Mouse (Mus musculus): ENCODE results near the gene M1ap. TPM values are rescaled to one million over a fixed set of nuclear protein-coding genes. Genes with fewer than 3 reads are reported as not detected.

Gene M1ap
- polyA plus RNA-seq, 1 experiment from 2014 or later = 0.31 TPM

- 71% methylated on average over 5 of the region's 5 CpGs for WGBS
- Histone ChIP-seq H3K36me3 (no peaks in the 10 kb centered on the region), H3K27me3 (no peaks in the 10 kb centered on the region), H3K4me3 (no peak overlapping the region), H3K9ac (no peak overlapping the region), H3K27ac (0 out of 2 replicates have a peak overlapping the region, but pooled peaks have one; percentile 63), H3K4me2 (replicated peaks) (no peak overlapping the region), H3K4me1 (no peaks in the 10 kb centered on the region), H3K9me3 (no peaks in the 10 kb centered on the region)
- no peak for ATAC-seq (ENCODE audit: insufficient number of reproducible peaks, insufficient read depth, low FRiP score, low TSS enrichment)
These were observed 66.7 kb downstream of the M1ap start for GRCm38 (mm10) chr6:83013444-83013843.

- Histone ChIP-seq H3K27ac (no peak overlapping the region), H3K4me3 (no peak overlapping the region), H3K9ac (no peak overlapping the region), H3K36me3 (no peaks in the 10 kb centered on the region), H3K4me1 (no peaks in the 10 kb centered on the region), H3K9me3 (no peaks in the 10 kb centered on the region), H3K27me3 (no peaks in the 10 kb centered on the region), H3K4me2 (replicated peaks) (no peak overlapping the region)
- 71% methylated on average over 12 of the region's 12 CpGs for WGBS
- ATAC-seq (ENCODE audit: insufficient number of reproducible peaks, insufficient read depth, low FRiP score, low TSS enrichment) = no peak
These were observed 68.1 kb downstream of the M1ap start for GRCm38 (mm10) chr6:83014482-83015466.

- H3K27ac ChIP-seq = no peak overlapping the region
- no peaks in the 10 kb centered on the region for H3K9me3 ChIP-seq
- H3K27me3 ChIP-seq = no peaks in the 10 kb centered on the region
- H3K9ac ChIP-seq = no peak overlapping the region
- H3K4me1 ChIP-seq = no peaks in the 10 kb centered on the region
- WGBS = 86% methylated on average over 2 of the region's 2 CpGs
- no peak for ATAC-seq (ENCODE audit: insufficient number of reproducible peaks, insufficient read depth, low FRiP score, low TSS enrichment)
- H3K4me2 ChIP-seq (replicated peaks) = no peak overlapping the region
- H3K36me3 ChIP-seq = no peaks in the 10 kb centered on the region
- no peak overlapping the region for H3K4me3 ChIP-seq
These were observed 69.0 kb downstream of the M1ap start for GRCm38 (mm10) chr6:83015749-83016148.

- Histone ChIP-seq H3K9me3 (no peaks in the 10 kb centered on the region), H3K4me3 (no peak overlapping the region), H3K4me2 (replicated peaks) (no peak overlapping the region), H3K27ac (no peak overlapping the region), H3K9ac (no peak overlapping the region), H3K4me1 (no peaks in the 10 kb centered on the region), H3K36me3 (no peaks in the 10 kb centered on the region), H3K27me3 (no peaks in the 10 kb centered on the region)
- ATAC-seq (ENCODE audit: insufficient number of reproducible peaks, insufficient read depth, low FRiP score, low TSS enrichment) = no peak
- 48% methylated on average over 3 of the region's 3 CpGs for WGBS
These were observed 70.5 kb downstream of the M1ap start for GRCm38 (mm10) chr6:83017190-83017589.

- no peaks in the 10 kb centered on the region for H3K27me3 ChIP-seq
- H3K9ac ChIP-seq = no peak overlapping the region
- no peak for ATAC-seq (ENCODE audit: insufficient number of reproducible peaks, insufficient read depth, low FRiP score, low TSS enrichment)
- H3K4me2 ChIP-seq (replicated peaks) = no peak overlapping the region
- WGBS = 68% methylated on average over 3 of the region's 3 CpGs
- no peaks in the 10 kb centered on the region for H3K4me1 ChIP-seq
- H3K9me3 ChIP-seq = no peaks in the 10 kb centered on the region
- H3K27ac ChIP-seq = no peak overlapping the region
- no peak overlapping the region for H3K4me3 ChIP-seq
- H3K36me3 ChIP-seq = no peaks in the 10 kb centered on the region
These were observed 72.3 kb downstream of the M1ap start for GRCm38 (mm10) chr6:83019044-83019443.

GRCm38 (mm10) chr6:83020121-83020520 lies 73.4 kb downstream of the M1ap start:
- H3K9me3 ChIP-seq = no peaks in the 10 kb centered on the region
- H3K4me3 ChIP-seq = no peak overlapping the region
- H3K27ac ChIP-seq = no peak overlapping the region
- WGBS = 87% methylated on average over 6 of the region's 6 CpGs
- no peak for ATAC-seq (ENCODE audit: insufficient number of reproducible peaks, insufficient read depth, low FRiP score, low TSS enrichment)
- H3K36me3 ChIP-seq = no peaks in the 10 kb centered on the region
- no peaks in the 10 kb centered on the region for H3K27me3 ChIP-seq
- H3K9ac ChIP-seq = no peak overlapping the region
- no peak overlapping the region for H3K4me2 ChIP-seq (replicated peaks)
- 0 out of 2 replicates have a peak, but pooled peaks cover 3% of the 10 kb centered on the region for H3K4me1 ChIP-seq

- Histone ChIP-seq H3K27ac (no peak overlapping the region), H3K4me1 (0 out of 2 replicates have a peak, but pooled peaks cover 3% of the 10 kb centered on the region), H3K4me2 (replicated peaks) (no peak overlapping the region), H3K36me3 (no peaks in the 10 kb centered on the region), H3K4me3 (no peak overlapping the region), H3K9me3 (no peaks in the 10 kb centered on the region), H3K9ac (no peak overlapping the region), H3K27me3 (no peaks in the 10 kb centered on the region)
- no peak for ATAC-seq (ENCODE audit: insufficient number of reproducible peaks, insufficient read depth, low FRiP score, low TSS enrichment)
- WGBS = 82% methylated on average over 4 of the region's 4 CpGs
These were observed 74.3 kb downstream of the M1ap start for GRCm38 (mm10) chr6:83020836-83021593.

GRCm38 (mm10) chr6:83023008-83023407 lies 76.3 kb downstream of the M1ap start:
- 84% methylated on average over 9 of the region's 9 CpGs for WGBS
- no peak for ATAC-seq (ENCODE audit: insufficient number of reproducible peaks, insufficient read depth, low FRiP score, low TSS enrichment)
- Histone ChIP-seq H3K4me2 (replicated peaks) (no peak overlapping the region), H3K27ac (no peak overlapping the region), H3K4me1 (peaks cover 9% of the 10 kb centered on the region; the same call in 1 of the 2 replicates), H3K27me3 (no peaks in the 10 kb centered on the region), H3K9me3 (no peaks in the 10 kb centered on the region), H3K36me3 (no peaks in the 10 kb centered on the region), H3K9ac (no peak overlapping the region), H3K4me3 (no peak overlapping the region)

- Histone ChIP-seq H3K36me3 (no peaks in the 10 kb centered on the region), H3K4me3 (no peak overlapping the region), H3K4me2 (replicated peaks) (no peak overlapping the region), H3K9me3 (no peaks in the 10 kb centered on the region), H3K27ac (no peak overlapping the region), H3K4me1 (peaks cover 9% of the 10 kb centered on the region; the same call in 1 of the 2 replicates), H3K27me3 (0 out of 2 replicates have a peak, but pooled peaks cover 7% of the 10 kb centered on the region), H3K9ac (no peak overlapping the region)
- 92% methylated on average over 2 of the region's 2 CpGs for WGBS
- no peak for ATAC-seq (ENCODE audit: insufficient number of reproducible peaks, insufficient read depth, low FRiP score, low TSS enrichment)
These were observed 77.1 kb downstream of the M1ap start for GRCm38 (mm10) chr6:83023786-83024185.

GRCm38 (mm10) chr6:83024421-83024820 lies 77.7 kb downstream of the M1ap start:
- H3K9me3 ChIP-seq = no peaks in the 10 kb centered on the region
- no peaks in the 10 kb centered on the region for H3K36me3 ChIP-seq
- H3K9ac ChIP-seq = no peak overlapping the region
- H3K27me3 ChIP-seq = peaks cover 13% of the 10 kb centered on the region; the same call in 1 of the 2 replicates
- no peak for ATAC-seq (ENCODE audit: insufficient number of reproducible peaks, insufficient read depth, low FRiP score, low TSS enrichment)
- peaks cover 9% of the 10 kb centered on the region; the same call in 1 of the 2 replicates for H3K4me1 ChIP-seq
- no peak overlapping the region for H3K27ac ChIP-seq
- no peak overlapping the region for H3K4me2 ChIP-seq (replicated peaks)
- 58% methylated on average over 4 of the region's 4 CpGs for WGBS
- H3K4me3 ChIP-seq = no peak overlapping the region

- no peak overlapping the region for H3K4me2 ChIP-seq (replicated peaks)
- H3K4me1 ChIP-seq = peaks cover 14% of the 10 kb centered on the region
- H3K27me3 ChIP-seq = peaks cover 21% of the 10 kb centered on the region
- H3K9ac ChIP-seq = no peak overlapping the region
- no peak for ATAC-seq (ENCODE audit: insufficient number of reproducible peaks, insufficient read depth, low FRiP score, low TSS enrichment)
- no peak overlapping the region for H3K4me3 ChIP-seq
- 96% methylated on average over 4 of the region's 4 CpGs for WGBS
- H3K27ac ChIP-seq = no peak overlapping the region
- no peaks in the 10 kb centered on the region for H3K36me3 ChIP-seq
- no peaks in the 10 kb centered on the region for H3K9me3 ChIP-seq
These were observed 78.5 kb downstream of the M1ap start for GRCm38 (mm10) chr6:83025221-83025620.

Data from embryonic facial prominence, embryonic 12.5 days (tissue).